Mouse (Mus musculus): ENCODE results near the gene Gm42957. TPM values are rescaled to one million over a fixed set of nuclear protein-coding genes. Genes with fewer than 3 reads are reported as not detected.

The Gm42957 gene
- total and polyA plus RNA-seq, 3 experiments = 0.08 to 0.11 TPM; not detected in 1

- TF ChIP-seq ZMIZ1 (IDR thresholded peaks at IDR 0.05; ENCODE audit: low read depth, low read length) (0 out of 2 replicates have a peak, but pooled peaks have one; percentile 38), JUND (conservative IDR thresholded peaks at IDR 0.05; ENCODE audit: low read depth, low read length) (no peak), KAT2A (IDR thresholded peaks at IDR 0.05; ENCODE audit: insufficient replicate concordance, low read length) (no peak), IRF4 (IDR thresholded peaks at IDR 0.05; ENCODE audit: low read depth, low read length) (peak; percentile 78), MAFK (IDR thresholded peaks at IDR 0.05; ENCODE audit: insufficient replicate concordance, low read length) (0 out of 2 replicates have a peak, but pooled peaks have one; percentile 32), SIN3A (IDR thresholded peaks at IDR 0.05; ENCODE audit: low read length) (peak; percentile 58; the same call in 1 of the 2 replicates), CHD2 (IDR thresholded peaks at IDR 0.05; ENCODE audit: low read length) (peak; percentile 74), E2F4 (IDR thresholded peaks at IDR 0.05; ENCODE audit: insufficient replicate concordance, low read depth, low read length) (no peak), MAZ (IDR thresholded peaks at IDR 0.05; ENCODE audit: low read depth, low read length) (peak; percentile 59; the same call in 1 of the 2 replicates), ZKSCAN1 (IDR thresholded peaks at IDR 0.05; ENCODE audit: borderline replicate concordance, low read depth, low read length) (no peak), CTCF (conservative IDR thresholded peaks at IDR 0.05 in 1 of 2, IDR thresholded peaks at IDR 0.05 in 1 of 2; ENCODE audit: low read depth in 2 of 2, low read length in 2 of 2) (0 out of 4 replicates have a peak, but pooled peaks of 1 of the 2 experiments have one; percentile 6), ZNF384 (IDR thresholded peaks at IDR 0.05; ENCODE audit: low read depth, low read length) (no peak), POLR2AphosphoS2 (IDR thresholded peaks at IDR 0.05; ENCODE audit: low read depth, low read length) (no peak), ETS1 (conservative IDR thresholded peaks at IDR 0.05; ENCODE audit: low read depth, low read length) (peak; percentile 45; the same call in 1 of the 2 replicates), MAX (IDR thresholded peaks at IDR 0.05; ENCODE audit: low read length) (no peak), MXI1 (IDR thresholded peaks at IDR 0.05; ENCODE audit: low read depth, low read length) (no peak), UBTF (IDR thresholded peaks at IDR 0.05; ENCODE audit: low read depth, low read length) (no peak), TCF12 (IDR thresholded peaks at IDR 0.05; ENCODE audit: low read depth, low read length) (peak; percentile 90), JUN (IDR thresholded peaks at IDR 0.05; ENCODE audit: insufficient read depth, low read depth, low read length) (no peak), ELF1 (IDR thresholded peaks at IDR 0.05; ENCODE audit: low read depth, low read length) (no peak), MEF2A (IDR thresholded peaks at IDR 0.05; ENCODE audit: borderline replicate concordance, low read depth, low read length) (peak; percentile 80), USF2 (conservative IDR thresholded peaks at IDR 0.05; ENCODE audit: low read depth, low read length) (no peak)
Measured at GRCm38 (mm10) chr3:96683496-96683895, 48.2 kb downstream of the Gm42957 start (continued).

- dilution Hi-C loops (cut with MboI; ENCODE audit: extremely low pct_ligation_motif_present, extremely low pct_unique_long_range_greater_than_20kb, low sequenced_read_pairs) (no loop called here), in situ Hi-C loops (cut with MboI; ENCODE audit: low pct_ligation_motif_present, low pct_unique_long_range_greater_than_20kb, low sequenced_read_pairs) (no loop called here)
- Histone ChIP-seq H3K27me3 (replicated peaks) (no peaks in the 10 kb centered on the region), H3K27ac (ENCODE audit: insufficient read depth, low read depth) (no peak overlapping the region; the same call in 1 of the 2 replicates), H3K4me1 (ENCODE audit: control insufficient read depth in 1 of 2, insufficient read depth in 2 of 2) (peaks cover 39 to 66% of the 10 kb centered on the region in 2 experiments), H3K4me3 (replicated peaks in 1 of 3; ENCODE audit: low read depth in 2 of 3, low read length in 2 of 3, poor library complexity in 1 of 3) (peak overlapping the region in 1 of 3 experiments; percentile 5), H3K36me3 (replicated peaks in 1 of 2; ENCODE audit: control insufficient read depth in 1 of 2, insufficient read depth in 1 of 2, low read length in 1 of 2) (peaks cover 4 to 5% of the 10 kb centered on the region in 2 experiments), H3K4me2 (ENCODE audit: insufficient read depth, low read depth, poor library complexity, severe bottlenecking) (peak overlapping the region; percentile 76; the same call in 1 of the 2 replicates), H3K9me3 (replicated peaks; ENCODE audit: low read length) (no peaks in the 10 kb centered on the region), H3K9ac (ENCODE audit: insufficient read depth, low read depth) (peak overlapping the region; percentile 1; the same call in 1 of the 2 replicates), H3K79me2 (replicated peaks; ENCODE audit: control insufficient read depth, extremely low read depth, insufficient read depth, poor library complexity, severe bottlenecking) (no peaks in the 10 kb centered on the region)
- no peak for DNase-seq (ENCODE audit: extremely low read depth)
- TF ChIP-seq NELFE (IDR thresholded peaks at IDR 0.05; ENCODE audit: low read depth, low read length) = no peak
- no peak for TF ChIP-seq ZC3H11A (IDR thresholded peaks at IDR 0.05; ENCODE audit: low read depth, low read length)
- TF ChIP-seq MXI1 (IDR thresholded peaks at IDR 0.05; ENCODE audit: low read depth, low read length) = no peak
- no peak for TF ChIP-seq IRF4 (IDR thresholded peaks at IDR 0.05; ENCODE audit: low read depth, low read length)
- TF ChIP-seq ZNF384 (IDR thresholded peaks at IDR 0.05; ENCODE audit: low read depth, low read length) = no peak
- no peak for TF ChIP-seq RAD21 (IDR thresholded peaks at IDR 0.05; ENCODE audit: low read depth, low read length)
- no peak for TF ChIP-seq HCFC1 (IDR thresholded peaks at IDR 0.05; ENCODE audit: low read depth, low read length)
- TF ChIP-seq POLR2AphosphoS2 (IDR thresholded peaks at IDR 0.05; ENCODE audit: low read depth, low read length) = no peak
- TF ChIP-seq BHLHE40 (IDR thresholded peaks at IDR 0.05; ENCODE audit: low read depth, low read length) = no peak
- TF ChIP-seq ELF1 (IDR thresholded peaks at IDR 0.05; ENCODE audit: low read depth, low read length) = no peak
- TF ChIP-seq CTCF (conservative IDR thresholded peaks at IDR 0.05 in 1 of 2, IDR thresholded peaks at IDR 0.05 in 1 of 2; ENCODE audit: low read depth in 2 of 2, low read length in 2 of 2) = no peak
Measured at GRCm38 (mm10) chr3:96684151-96684821, 49.0 kb downstream of the Gm42957 start.
